Mouse (Mus musculus) left cerebral cortex, adult 2 months (tissue): Measurements from ENCODE around the gene Mkrn2. TPM values are rescaled to one million over a fixed set of nuclear protein-coding genes. Genes with fewer than 3 reads are reported as not detected.
A peak's percentile ranks its signal among the peaks of the same experiment; 100 is the strongest.
"Not testable (repeated sequence)": the region's sequence is repeated elsewhere in the genome, so short reads cannot be mapped to it uniquely, and the experiment has no call there.

Experiments used
- DNase-seq, 2 experiments: peaks; one replicate each; pipeline ENCODE4 v3.0.0; 2021 to 2022; ENCODE audit warnings: low spot score in 2 of 2, mixed read lengths in 1 of 2; ENCODE audit errors: extremely low spot score in 1 of 2
- H3K27ac ChIP-seq: fragments of 200-600 bp; 2 replicates; pipeline ENCODE4 v1.8.1; 2022
- H3K4me3 ChIP-seq: fragments of 200-600 bp; 2 replicates; pipeline ENCODE4 v1.8.1; 2022
- CTCF ChIP-seq: fragments of 200-600 bp; IDR thresholded peaks from 2 replicates; pipeline ENCODE4 v1.8.1; 2022; ENCODE audit warnings: antibody characterized with exemption, mild to moderate bottlenecking, moderate library complexity
- intact Hi-C: fragments of 180-260 bp; cut with DNase I; formaldehyde crosslinking; loops from one replicate; pipeline ENCODE4 v1.15.1; 2025
- total RNA-seq, 2 experiments: library from RNA; stranded (reverse); gene quantifications; 2 replicates each; pipeline ENCODE4 v1.2.3; 2021

The Mkrn2 gene
- total RNA-seq, 2 experiments from 2014 or later, result 28.5 to 38.3 TPM

DNA sequence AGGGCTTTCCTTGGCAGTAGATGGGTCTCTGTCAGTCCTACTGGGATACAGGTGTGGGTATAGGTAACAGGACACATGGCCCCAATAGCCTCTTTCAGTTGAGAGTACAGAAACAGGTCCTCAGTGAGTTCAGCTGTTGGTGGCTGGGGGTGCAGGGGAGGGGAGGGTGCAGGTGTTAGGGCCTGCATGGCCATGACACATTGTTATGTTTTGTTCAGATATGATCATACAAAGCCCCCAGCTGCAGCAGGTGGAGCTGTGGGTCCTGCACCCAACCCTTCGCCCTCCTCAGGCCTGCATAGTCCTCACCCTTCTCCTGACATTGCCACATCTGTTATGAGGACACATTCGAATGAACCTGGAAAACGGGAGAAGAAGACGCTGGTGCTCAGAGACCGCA, 8.6 kb downstream of the Mkrn2 start:
- Histone ChIP-seq H3K27ac (no peak overlapping the region), H3K4me3 (no peak overlapping the region)
- intact Hi-C loops, result no loop called here
- TF ChIP-seq CTCF, result no peak
- DNase-seq, result no peak

GRCm38 (mm10) chr6:115613793-115614192, 12.1 kb downstream of the Mkrn2 start:
- Histone ChIP-seq H3K27ac (0 out of 2 replicates have a peak overlapping the region, but pooled peaks have one; percentile 40), H3K4me3 (no peak overlapping the region)
- TF ChIP-seq CTCF, result no peak
- intact Hi-C loops, result loop anchor here (2.0 kb wide), 2 partner anchors 15 to 59 kb away; no protein-coding TSS in a partner anchor
- DNase-seq, result no peak

DNA sequence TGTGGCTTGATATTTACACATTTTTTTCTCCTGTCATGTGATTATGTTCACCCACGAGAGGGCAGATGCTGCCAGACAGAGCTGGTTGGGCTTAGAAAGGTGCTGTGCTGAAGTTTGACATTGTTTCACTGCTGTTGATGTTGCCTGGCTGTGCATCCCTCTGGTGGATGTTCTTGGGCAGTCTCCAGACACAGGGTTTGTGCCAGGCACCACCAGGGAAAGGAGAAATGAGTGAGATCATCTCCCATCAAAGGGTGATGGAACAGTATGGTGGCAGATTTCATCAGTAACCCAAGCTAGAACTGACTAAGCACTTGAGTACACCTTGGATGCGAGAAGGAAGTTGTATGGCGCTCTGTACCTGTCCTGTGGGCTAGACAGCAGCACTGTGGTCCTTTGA, 14.3 kb downstream of the Mkrn2 start:
- DNase-seq, result no peak
- TF ChIP-seq CTCF, result no peak; the same call in 1 of the 2 replicates
- intact Hi-C loops, result loop anchor here (2.0 kb wide), 1 partner anchor 13 kb away; no protein-coding TSS in a partner anchor
- Histone ChIP-seq H3K27ac (no peak overlapping the region; the same call in 1 of the 2 replicates), H3K4me3 (no peak overlapping the region)

GRCm38 (mm10) chr6:115619818-115620217, 18.1 kb downstream of the Mkrn2 start:
- H3K27ac ChIP-seq, result no peak overlapping the region; the same call in 1 of the 2 replicates
- no peak for DNase-seq
- TF ChIP-seq CTCF, result no peak
- H3K4me3 ChIP-seq, result no peak overlapping the region
- intact Hi-C loops, result no loop called here

DNA sequence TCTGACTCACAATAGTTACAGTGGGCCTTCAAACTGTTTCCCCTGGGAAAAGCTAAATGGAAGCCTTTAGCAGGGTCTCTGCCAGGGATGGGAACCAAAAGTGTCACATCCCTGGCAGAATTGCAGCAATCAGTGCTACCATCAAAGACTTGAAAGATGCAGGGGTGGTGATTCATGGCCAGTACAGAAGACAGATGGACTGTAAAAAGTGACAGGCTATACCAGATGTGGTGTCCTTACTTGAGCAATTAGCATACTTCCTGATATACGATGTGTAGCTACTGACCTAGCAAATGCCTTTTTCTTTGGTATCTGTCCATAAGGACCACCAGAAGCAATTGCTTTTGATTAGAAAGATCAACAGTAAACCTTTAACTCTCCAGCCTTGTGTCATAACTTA, 19.2 kb downstream of the Mkrn2 start:
- DNase-seq, result no peak
- no peak overlapping the region for H3K4me3 ChIP-seq
- H3K27ac ChIP-seq, result no peak overlapping the region
- TF ChIP-seq CTCF, result no peak
- intact Hi-C loops, result no loop called here

DNA sequence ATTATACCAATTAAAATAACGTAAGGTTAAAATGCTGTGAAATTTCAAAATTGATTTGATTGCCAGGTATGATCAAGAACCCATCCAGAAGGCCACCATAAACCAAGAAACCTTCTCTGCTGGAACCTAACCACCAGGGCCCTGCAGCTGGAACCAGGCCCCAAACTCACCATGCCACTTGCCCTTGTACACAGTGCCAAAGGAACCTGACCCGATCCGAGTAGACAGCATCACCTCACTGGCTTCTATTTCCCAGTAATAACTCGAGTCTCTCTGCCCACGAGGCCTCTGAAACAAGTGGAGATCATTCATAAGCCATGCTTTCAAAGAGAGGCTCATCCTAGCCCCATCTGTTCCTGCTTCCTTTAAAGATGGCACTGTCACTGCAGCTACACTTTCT, 24.4 kb downstream of the Mkrn2 start:
- no peak overlapping the region for H3K27ac ChIP-seq
- intact Hi-C loops, result no loop called here
- no peak for TF ChIP-seq CTCF
- H3K4me3 ChIP-seq, result no peak overlapping the region
- DNase-seq, result no peak

DNA sequence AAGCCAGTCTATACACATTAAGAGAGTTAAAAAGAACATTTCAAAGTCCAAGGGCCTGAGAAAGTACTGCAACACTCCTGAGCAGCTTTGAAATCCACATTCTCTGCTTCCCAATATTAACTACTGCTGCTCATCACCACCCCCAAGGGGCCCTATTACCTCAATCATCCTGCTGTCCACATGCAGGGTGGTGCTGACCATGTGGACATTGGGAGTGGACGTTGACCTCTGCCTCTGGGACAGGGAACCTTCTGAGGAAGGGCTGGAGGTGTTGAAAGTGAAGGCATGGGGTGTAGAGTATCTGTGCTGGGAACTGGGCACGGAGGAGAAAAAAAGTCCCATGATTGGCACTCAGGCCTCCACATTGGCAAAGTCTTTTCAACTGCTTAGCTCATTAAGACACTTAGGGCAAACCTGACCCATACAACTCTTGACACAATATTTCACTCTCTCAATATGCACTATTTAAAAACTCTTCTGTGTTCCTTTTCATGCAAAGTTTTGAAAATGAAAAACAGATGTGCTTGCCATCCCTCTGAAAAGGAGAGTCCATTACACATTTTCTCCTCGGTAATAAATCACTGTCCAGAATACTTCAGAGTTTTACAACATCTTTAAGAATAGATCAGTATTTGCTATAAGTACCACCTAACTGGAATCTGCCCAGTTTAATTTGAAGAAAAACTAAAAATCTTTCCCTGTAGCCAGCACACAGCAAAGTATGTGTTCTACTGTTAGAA, 29.5 kb downstream of the Mkrn2 start:
- DNase-seq, result no peak
- Histone ChIP-seq H3K4me3 (no peak overlapping the region), H3K27ac (no peak overlapping the region)
- TF ChIP-seq CTCF, result no peak
- intact Hi-C loops, result no loop called here

GRCm38 (mm10) chr6:115634015-115634414, 32.3 kb downstream of the Mkrn2 start:
- intact Hi-C loops, result no loop called here
- Histone ChIP-seq H3K4me3 (no peak overlapping the region), H3K27ac (no peak overlapping the region)
- no peak for TF ChIP-seq CTCF
- DNase-seq, result no peak

GRCm38 (mm10) chr6:115638188-115638587, 36.5 kb downstream of the Mkrn2 start:
- H3K27ac ChIP-seq, DNase-seq, intact Hi-C loops, H3K4me3 ChIP-seq: not testable (repeated sequence)

DNA sequence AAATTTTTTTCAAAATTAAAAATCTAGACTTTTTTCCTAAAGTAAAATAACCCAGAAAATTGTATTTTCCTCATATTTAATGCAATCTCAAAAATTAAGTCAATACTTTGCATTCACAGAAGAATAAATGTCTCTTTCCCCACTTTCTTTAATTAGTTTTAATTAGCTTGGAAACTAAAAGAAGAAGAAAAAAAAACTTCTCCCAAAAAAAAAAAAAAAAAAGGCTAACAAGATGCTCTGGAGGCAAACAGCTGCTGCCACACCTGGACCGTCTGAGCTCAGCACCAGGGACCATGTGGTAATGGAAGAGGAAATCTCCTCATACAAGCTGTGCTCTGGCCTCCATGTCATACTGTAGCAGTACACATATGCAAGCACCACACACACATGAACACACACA, 41.6 kb downstream of the Mkrn2 start:
- TF ChIP-seq CTCF, result no peak
- intact Hi-C loops, result no loop called here
- Histone ChIP-seq H3K4me3 (no peak overlapping the region), H3K27ac (no peak overlapping the region)
- DNase-seq, result no peak

GRCm38 (mm10) chr6:115649792-115650365, 48.2 kb downstream of the Mkrn2 start:
- H3K27ac ChIP-seq, result no peak overlapping the region
- intact Hi-C loops, result no loop called here
- no peak for DNase-seq
- no peak overlapping the region for H3K4me3 ChIP-seq
- TF ChIP-seq CTCF, result no peak

- no peak overlapping the region for H3K4me3 ChIP-seq
- TF ChIP-seq CTCF, result no peak
- H3K27ac ChIP-seq, result no peak overlapping the region
- intact Hi-C loops, result no loop called here
- no peak for DNase-seq
These were observed 49.0 kb downstream of the Mkrn2 start for GRCm38 (mm10) chr6:115650476-115651427.
